ENCODE assay signal across 9 mouse cellular contexts in the genomic region with DNA sequence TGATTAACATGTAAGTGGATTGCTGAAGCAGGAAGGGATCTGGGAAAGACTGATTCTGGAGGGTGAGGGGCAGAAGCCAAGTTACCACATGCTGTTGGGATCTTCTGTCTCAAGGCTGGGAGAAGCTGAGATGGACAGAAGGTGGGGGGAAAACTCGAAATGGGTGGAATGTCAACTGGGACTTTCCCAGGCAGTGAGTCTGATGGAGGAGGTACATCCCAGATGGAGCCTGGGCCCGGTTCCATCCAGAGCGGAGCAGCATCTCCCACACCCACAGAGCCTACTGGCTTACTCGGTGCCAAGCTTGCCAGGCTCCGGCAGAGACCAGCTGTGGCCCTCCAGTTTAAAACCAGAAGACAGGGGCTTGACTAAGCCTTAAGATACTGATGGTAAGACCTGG. TPM values are rescaled to one million over a fixed set of nuclear protein-coding genes. Genes with fewer than 3 reads are reported as not detected.
A peak's percentile ranks its signal among the peaks of the same experiment; 100 is the strongest.
DNase-seq lines count a peak whose midpoint lies in the region.
"Had no signal": no experiment of that assay in that cellular context is flagged by ENCODE, and none has a peak within 500 bp of the region (broad histone marks: within the 10 kb centered on the region; RNA-seq: fewer than 3 reads in every experiment).

No protein-coding gene starts in this region.

- H3K4me1 ChIP-seq in limb, embryonic 10.5 days, result peaks cover 18% of the 10 kb centered on the region

- H3K4me3 ChIP-seq in limb, embryonic 10.5 days, result no peak overlapping the region

- 93% methylated on average over 5 of the region's 5 CpGs for WGBS in limb, embryonic 10.5 days

- H3K9me3 ChIP-seq in limb, embryonic 10.5 days (replicated peaks), result no peaks in the 10 kb centered on the region

- no peak overlapping the region for H3K27ac ChIP-seq in limb, embryonic 10.5 days

- H3K36me3 ChIP-seq in limb, embryonic 10.5 days, result peaks cover 12% of the 10 kb centered on the region

- H3K27me3 ChIP-seq in limb, embryonic 10.5 days (ENCODE audit: low read depth, poor library complexity, severe bottlenecking), result no peaks in the 10 kb centered on the region

- peak; percentile 17 for DNase-seq in urinary bladder, postnatal 25 days (ENCODE audit: low spot score)
- DNase-seq in urinary bladder, adult 2 months (ENCODE audit: low spot score), result no peak
- peak; percentile 31 for DNase-seq in gastrocnemius, adult 18-20 months (ENCODE audit: low spot score)
- peak; percentile 61 to 71 for DNase-seq in layer of hippocampus, postnatal 25 days (ENCODE audit: extremely low spot score in 1 of 2, low spot score in 1 of 2)
- peak; percentile 81 for DNase-seq in right cerebral cortex, postnatal 25 days
- no peak for DNase-seq in limb, embryonic 10.5 days (ENCODE audit: low spot score)
- no peak for DNase-seq in adrenal gland, adult 2 months
- DNase-seq in yolk sac, embryonic 10.5 days (ENCODE audit: low spot score), result no peak

RNA-seq across cellular contexts. Expression of gene Prf1, which starts 33.4 kb away (rescaled TPM):
- polyA plus RNA-seq in urinary bladder, adult 2 months (2012; rRNA removed), result 0.74 and 0.94 TPM in 2 replicates
- not detected for total RNA-seq in gastrocnemius, adult 18-20 months (2021)
- total RNA-seq in layer of hippocampus, postnatal 25 days (2021), result not detected
- polyA plus RNA-seq in limb, embryonic 10.5 days (2016; fragmentation: Nextera tagmentation; extraction: Ambion mirVana), result not detected in 2 replicates
- under 1 TPM; 0.17 to 0.24 TPM for total RNA-seq in adrenal gland, adult 2 months (2021)
- 0.39 and 0.48 TPM in 2 replicates for polyA plus RNA-seq in adrenal gland, adult 2 months (2012; rRNA removed)
- total RNA-seq: gastrocnemius, postnatal 4 days had no signal

RNA-seq across cellular contexts. Expression of gene Pald1, which starts 52.3 kb away (rescaled TPM):
- 14.0 and 14.3 TPM in 2 replicates for polyA plus RNA-seq in urinary bladder, adult 2 months (2012; rRNA removed)
- total RNA-seq in gastrocnemius, adult 18-20 months (2021), result 1 to 10 TPM; 5.1 to 6.3 TPM
- 10 to 100 TPM; 15.2 to 20.0 TPM for total RNA-seq in layer of hippocampus, postnatal 25 days (2021)
- 26.2 and 28.1 TPM in 2 replicates for polyA plus RNA-seq in limb, embryonic 10.5 days (2016; fragmentation: Nextera tagmentation; extraction: Ambion mirVana)
- total RNA-seq in adrenal gland, adult 2 months (2021), result 10 to 100 TPM; 18.5 to 26.6 TPM
- polyA plus RNA-seq in adrenal gland, adult 2 months (2012; rRNA removed), result 17.7 and 22.8 TPM in 2 replicates

RNA-seq across cellular contexts. Expression of gene Adamts14, which starts 57.8 kb away (rescaled TPM):
- 1.3 and 1.9 TPM in 2 replicates for polyA plus RNA-seq in urinary bladder, adult 2 months (2012; rRNA removed)
- 1 to 10 TPM in 1 of 2 experiments, under 1 TPM in 1; 0.88 to 1.2 TPM for total RNA-seq in gastrocnemius, adult 18-20 months (2021)
- total RNA-seq in layer of hippocampus, postnatal 25 days (2021), result 1 to 10 TPM; 1.3 TPM
- 0.46 and 0.48 TPM in 2 replicates for polyA plus RNA-seq in limb, embryonic 10.5 days (2016; fragmentation: Nextera tagmentation; extraction: Ambion mirVana)
- total RNA-seq in adrenal gland, adult 2 months (2021), result 1 to 10 TPM; 2.1 TPM
- polyA plus RNA-seq in adrenal gland, adult 2 months (2012; rRNA removed), result 2.9 and 3.2 TPM in 2 replicates

Comparison
In these comparisons a context has a peak if more than half of its experiments do, and no peak if none do; other contexts are left out.
1. DNase-seq: peak in urinary bladder, postnatal 25 days (single experiment), gastrocnemius, adult 18-20 months (single experiment), layer of hippocampus, postnatal 25 days (2 of 2) and right cerebral cortex, postnatal 25 days (single experiment); none in urinary bladder, adult 2 months (single experiment), limb, embryonic 10.5 days (single experiment), adrenal gland, adult 2 months (single experiment) and yolk sac, embryonic 10.5 days (single experiment).